Mouse (Mus musculus): Measurements from ENCODE around the gene 9930111J21Rik1. TPM values are rescaled to one million over a fixed set of nuclear protein-coding genes. Genes with fewer than 3 reads are reported as not detected.
"Not testable (repeated sequence)": the region's sequence is repeated elsewhere in the genome, so short reads cannot be mapped to it uniquely, and the experiment has no call there.

Gene 9930111J21Rik1
- total RNA-seq (2021), result 1 to 10 TPM in 1 of 2 experiments, under 1 TPM in 1; 0.52 to 1.6 TPM
- long read RNA-seq, experiment 1, result 0 reads
- long read RNA-seq, experiment 2, partial matches to known transcripts, result 0 of 1 reads
- long read RNA-seq, experiment 2, other reads (novel, unspliced or antisense), result 1 of 1 reads

GRCm38 (mm10) chr11:48979251-48979650, at the start of gene 9930111J21Rik1:
TSS of gene 9930111J21Rik1 (minus strand) at chr11:48979398.
- DNase-seq (ENCODE audit: low spot score in 2 of 2), result not testable (repeated sequence)

GRCm38 (mm10) chr11:49012074-49012473, 32.9 kb upstream of the 9930111J21Rik1 start:
- DNase-seq (ENCODE audit: low spot score in 2 of 2), result not testable (repeated sequence)

- DNase-seq (ENCODE audit: low spot score in 2 of 2), result not testable (repeated sequence)
These were observed 27.6 kb upstream of the 9930111J21Rik1 start for GRCm38 (mm10) chr11:49006785-49007184.

GRCm38 (mm10) chr11:49006317-49006716, 27.1 kb upstream of the 9930111J21Rik1 start:
- not testable (repeated sequence) for DNase-seq (ENCODE audit: low spot score in 2 of 2)

DNA sequence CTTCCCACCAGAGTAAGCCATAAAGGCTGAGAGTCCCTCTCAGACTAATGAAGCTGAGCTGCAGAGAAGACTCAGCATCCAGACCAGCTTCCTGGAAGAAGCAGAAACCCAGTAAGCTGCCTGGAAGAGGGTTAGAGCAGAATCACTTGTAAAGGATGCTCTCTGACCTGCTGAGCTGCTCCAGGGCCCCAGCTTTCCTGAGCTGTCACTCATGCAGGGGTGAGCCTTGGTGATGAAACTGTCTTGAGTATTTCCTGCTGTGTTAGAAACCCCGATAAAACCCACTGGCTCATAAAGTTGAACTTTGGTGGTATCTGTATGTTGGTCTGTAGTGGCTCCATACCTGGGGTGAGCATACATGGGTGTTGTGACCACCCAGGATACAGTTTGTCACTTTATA, 21.2 kb upstream of the 9930111J21Rik1 start:
- not testable (repeated sequence) for DNase-seq (ENCODE audit: low spot score in 2 of 2)

DNA sequence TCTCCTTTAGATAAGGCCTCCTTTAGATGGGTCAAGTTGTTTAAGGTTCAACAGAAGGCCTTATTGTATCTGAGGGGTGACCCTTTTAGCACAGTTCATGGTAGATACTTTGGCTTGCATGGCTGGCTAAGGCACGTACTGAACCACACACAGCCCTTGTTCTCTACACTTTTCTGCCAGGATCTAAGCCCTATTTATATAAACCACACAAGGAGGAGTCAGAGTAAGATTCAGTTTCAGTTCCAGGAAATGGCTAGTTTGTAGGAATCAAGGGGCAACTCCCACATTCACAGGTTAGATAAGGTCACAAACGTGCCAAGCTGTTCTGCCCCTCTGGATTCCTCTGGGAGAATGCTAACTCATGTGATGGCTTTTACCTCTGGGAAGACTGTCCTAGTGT, 14.8 kb upstream of the 9930111J21Rik1 start, which contains the start of gene Tgtp1:
Gene Tgtp1, minus strand, starts transcription at position 155 of the 400 bp plus-strand sequence.
- not testable (repeated sequence) for DNase-seq (ENCODE audit: low spot score in 2 of 2)

DNA sequence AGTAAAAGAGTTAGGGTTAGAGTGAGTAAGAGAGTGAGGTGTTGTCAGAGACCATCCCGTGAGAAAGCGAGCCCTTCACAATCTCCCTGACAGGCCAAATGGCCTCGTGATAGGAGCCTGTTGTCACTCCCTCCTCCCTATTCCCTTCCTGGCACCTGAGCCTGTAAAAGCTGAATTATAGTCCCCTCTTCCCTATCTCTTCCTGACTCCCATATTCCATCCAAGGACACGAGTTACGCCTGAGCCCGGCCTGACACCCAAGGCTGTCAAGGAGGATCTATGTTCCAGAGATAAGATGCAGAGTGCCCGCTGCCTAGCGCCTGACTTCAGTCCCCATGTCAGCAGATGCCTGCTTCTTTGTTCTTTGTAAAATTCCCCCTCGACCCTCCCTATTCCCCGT, 14.1 kb upstream of the 9930111J21Rik1 start:
- not testable (repeated sequence) for DNase-seq (ENCODE audit: low spot score in 2 of 2)

- not testable (repeated sequence) for DNase-seq (ENCODE audit: low spot score in 2 of 2)
These were observed 12.7 kb upstream of the 9930111J21Rik1 start, which contains the start of gene Gm12185 for GRCm38 (mm10) chr11:48991740-48992520. TSS of gene Gm12185 (minus strand) at chr11:48992226.

DNA sequence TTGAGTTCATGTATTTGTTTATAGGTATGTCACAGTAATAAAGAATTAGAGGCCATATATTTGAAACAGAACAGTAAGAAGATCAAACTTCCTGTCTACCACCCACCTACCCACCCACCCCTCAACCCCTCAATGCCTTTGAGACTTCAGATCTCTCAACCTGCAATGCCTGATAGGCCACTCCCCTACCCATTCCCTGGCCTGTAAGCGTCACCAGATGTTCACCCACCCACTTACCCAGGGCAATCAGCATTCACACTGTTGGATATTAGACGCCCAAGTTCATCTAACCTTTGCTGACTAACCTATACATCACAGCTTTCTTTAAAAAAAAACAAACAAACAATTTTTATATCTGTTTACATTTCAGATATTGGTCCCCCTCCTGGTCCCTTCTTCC, 10.8 kb upstream of the 9930111J21Rik1 start:
- not testable (repeated sequence) for DNase-seq (ENCODE audit: low spot score in 2 of 2)

GRCm38 (mm10) chr11:48988219-48988618, 9.0 kb upstream of the 9930111J21Rik1 start:
- DNase-seq (ENCODE audit: low spot score in 2 of 2), result not testable (repeated sequence)

- DNase-seq (ENCODE audit: low spot score in 2 of 2), result not testable (repeated sequence)
These were observed 3.6 kb upstream of the 9930111J21Rik1 start for GRCm38 (mm10) chr11:48982848-48983247.

DNA sequence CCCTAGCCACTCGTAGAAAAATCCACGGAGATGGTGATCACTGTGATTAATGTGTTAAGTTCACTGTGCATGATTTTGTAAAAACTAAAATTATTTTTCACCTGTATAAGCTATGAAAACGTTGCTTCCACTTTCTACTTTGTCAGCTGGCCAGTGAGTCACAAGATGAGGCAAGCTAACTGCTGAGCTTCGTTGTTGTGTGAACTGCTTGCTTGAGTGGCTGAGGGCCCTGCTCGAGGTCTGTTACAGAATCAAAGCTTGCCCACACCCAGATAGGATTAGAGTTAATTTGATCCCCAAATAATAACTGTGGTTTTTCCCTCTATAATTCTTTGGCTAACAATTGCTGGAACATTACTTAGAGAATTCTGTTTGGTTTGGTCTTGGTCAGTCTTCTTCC, 854 bp upstream of the 9930111J21Rik1 start:
- not testable (repeated sequence) for DNase-seq (ENCODE audit: low spot score in 2 of 2)

- DNase-seq (ENCODE audit: low spot score in 2 of 2), result not testable (repeated sequence)
These were observed 808 bp downstream of the 9930111J21Rik1 start, which contains the start of gene Olfr56 for GRCm38 (mm10) chr11:48978240-48978939. TSS of gene Olfr56 (plus strand) at chr11:48978889.

GRCm38 (mm10) chr11:48974686-48975085, 4.5 kb downstream of the 9930111J21Rik1 start:
- DNase-seq (ENCODE audit: low spot score in 2 of 2), result not testable (repeated sequence)

- DNase-seq (ENCODE audit: low spot score in 2 of 2), result not testable (repeated sequence)
These were observed 33.1 kb downstream of the 9930111J21Rik1 start, which contains the start of gene Psme2b for GRCm38 (mm10) chr11:48946090-48946489. TSS of gene Psme2b (minus strand) at chr11:48946190.

- not testable (repeated sequence) for DNase-seq (ENCODE audit: low spot score in 2 of 2)
These were observed 39.9 kb downstream of the 9930111J21Rik1 start for GRCm38 (mm10) chr11:48939286-48939685.

- DNase-seq (ENCODE audit: low spot score in 2 of 2), result not testable (repeated sequence)
These were observed 43.9 kb downstream of the 9930111J21Rik1 start for GRCm38 (mm10) chr11:48935291-48935690.

GRCm38 (mm10) chr11:48933923-48934322, 45.3 kb downstream of the 9930111J21Rik1 start:
- DNase-seq (ENCODE audit: low spot score in 2 of 2), result not testable (repeated sequence)

DNA sequence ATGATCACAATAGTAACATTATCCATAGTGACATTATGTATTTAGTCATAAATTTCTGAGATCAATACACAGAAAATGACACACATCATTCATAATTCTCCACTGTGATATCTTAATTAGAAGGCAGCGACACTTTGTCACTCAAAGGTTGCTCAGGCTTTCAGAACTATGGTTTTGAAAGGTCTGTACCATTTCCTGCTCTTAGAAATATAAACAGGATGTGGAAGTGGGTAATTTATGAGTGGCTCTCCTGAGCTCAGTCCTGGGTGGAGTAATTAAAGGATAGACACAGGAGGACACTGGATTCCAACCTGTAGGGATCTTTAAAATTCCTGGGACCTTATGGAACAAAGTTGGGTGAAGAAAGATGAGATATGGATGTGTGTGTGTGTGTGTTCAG, 45.8 kb downstream of the 9930111J21Rik1 start:
- not testable (repeated sequence) for DNase-seq (ENCODE audit: low spot score in 2 of 2)

DNA sequence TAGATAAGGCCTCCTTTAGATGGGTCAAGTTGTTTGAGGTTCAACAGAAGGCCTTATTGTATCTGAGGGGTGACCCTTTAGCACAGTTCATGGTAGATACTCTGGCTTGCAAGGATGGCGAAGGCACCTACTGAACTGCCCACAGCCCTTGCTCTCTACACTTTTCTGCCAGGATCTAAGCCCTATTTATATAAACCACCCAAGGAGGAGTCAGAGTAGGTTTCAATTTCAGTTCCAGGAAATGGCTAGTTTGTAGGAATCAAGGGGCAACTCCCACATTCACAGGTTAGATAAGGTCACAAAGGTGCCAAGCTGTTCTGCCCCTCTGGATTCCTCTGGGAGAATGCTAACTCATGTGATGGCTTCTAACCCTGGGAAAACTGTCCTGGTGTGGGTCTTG, 51.1 kb downstream of the 9930111J21Rik1 start:
- DNase-seq (ENCODE audit: low spot score in 2 of 2), result not testable (repeated sequence)

DNA sequence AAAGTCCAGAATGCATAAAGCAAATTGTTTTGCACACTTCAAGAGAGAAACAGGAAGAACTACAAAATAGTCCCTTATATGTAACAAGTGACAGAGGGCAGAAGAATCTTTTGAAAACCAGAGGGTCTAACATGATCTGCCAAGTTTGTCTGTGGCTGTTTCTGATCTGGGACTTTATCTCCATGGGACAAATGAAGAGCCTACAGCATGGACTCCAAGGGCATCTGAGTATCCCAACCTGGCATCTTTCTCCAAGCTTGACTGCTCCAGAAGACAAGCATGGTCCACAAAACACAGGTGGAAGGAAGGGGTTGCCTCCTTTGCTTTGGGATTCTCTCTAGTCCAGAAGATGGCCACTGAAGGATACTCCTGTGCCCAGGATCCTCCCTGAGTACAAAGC, 52.8 kb downstream of the 9930111J21Rik1 start:
- not testable (repeated sequence) for DNase-seq (ENCODE audit: low spot score in 2 of 2)

Data from layer of hippocampus, postnatal 14 days (tissue).